9 mouse cellular contexts compared by ENCODE assay signal in genomic region chr12:38123524-38123923, GRCm38 (mm10).
A peak's percentile ranks its signal among the peaks of the same experiment; 100 is the strongest.
DNase-seq lines count a peak whose midpoint lies in the region.
"Had no signal": no experiment of that assay in that cellular context is flagged by ENCODE, and none has a peak within 500 bp of the region (broad histone marks: within the 10 kb centered on the region; RNA-seq: fewer than 3 reads in every experiment).

No protein-coding gene starts in this region.

- no peaks in the 10 kb centered on the region for H3K36me3 ChIP-seq in embryonic facial prominence, embryonic 10.5 days (replicated peaks)
- H3K36me3 ChIP-seq: forebrain, embryonic 12.5 days had no signal

- H3K9me3 ChIP-seq in embryonic facial prominence, embryonic 10.5 days: no peaks in the 10 kb centered on the region
- H3K9me3 ChIP-seq: forebrain, embryonic 12.5 days had no signal

- no peak overlapping the region for H3K4me3 ChIP-seq in embryonic facial prominence, embryonic 10.5 days
- H3K4me3 ChIP-seq: forebrain, embryonic 12.5 days had no signal

- no peak overlapping the region for H3K27ac ChIP-seq in embryonic facial prominence, embryonic 10.5 days (replicated peaks)
- H3K27ac ChIP-seq: forebrain, embryonic 12.5 days had no signal

- DNase-seq in cerebellum, adult 18-20 months: peak; percentile 23 to 30
- DNase-seq in cerebellum, postnatal 4 days (ENCODE audit: low spot score in 2 of 2): no peak
- DNase-seq in kidney, postnatal 10 days: peak; percentile 28
- no peak for DNase-seq in kidney, postnatal 14 days
- DNase-seq in A20 (ENCODE audit: low read depth, low spot score): peak; percentile 55
- peak; percentile 36 for DNase-seq in embryonic facial prominence, embryonic 10.5 days (ENCODE audit: low spot score)
- DNase-seq in urinary bladder, postnatal 14 days (ENCODE audit: low spot score): no peak
- no peak for DNase-seq in thymus, postnatal 14 days

- H3K27me3 ChIP-seq in embryonic facial prominence, embryonic 10.5 days (replicated peaks; ENCODE audit: low read depth, poor library complexity, severe bottlenecking): no peaks in the 10 kb centered on the region
- H3K27me3 ChIP-seq: forebrain, embryonic 12.5 days had no signal

- H3K4me1 ChIP-seq in embryonic facial prominence, embryonic 10.5 days: no peaks in the 10 kb centered on the region
- H3K4me1 ChIP-seq: forebrain, embryonic 12.5 days had no signal

Comparison
In these comparisons a context has a peak if more than half of its experiments do, and no peak if none do; other contexts are left out.
1. DNase-seq: peak in cerebellum, adult 18-20 months (2 of 2), kidney, postnatal 10 days (single experiment), A20 (single experiment) and embryonic facial prominence, embryonic 10.5 days (single experiment); none in cerebellum, postnatal 4 days (0 of 2), kidney, postnatal 14 days (single experiment), urinary bladder, postnatal 14 days (single experiment) and thymus, postnatal 14 days (single experiment).